Mouse (Mus musculus): ENCODE data around the gene Mllt3. TPM values are rescaled to one million over a fixed set of nuclear protein-coding genes. Genes with fewer than 3 reads are reported as not detected.

Gene Mllt3
- polyA plus RNA-seq, 1 experiment = 11.6 TPM

DNA sequence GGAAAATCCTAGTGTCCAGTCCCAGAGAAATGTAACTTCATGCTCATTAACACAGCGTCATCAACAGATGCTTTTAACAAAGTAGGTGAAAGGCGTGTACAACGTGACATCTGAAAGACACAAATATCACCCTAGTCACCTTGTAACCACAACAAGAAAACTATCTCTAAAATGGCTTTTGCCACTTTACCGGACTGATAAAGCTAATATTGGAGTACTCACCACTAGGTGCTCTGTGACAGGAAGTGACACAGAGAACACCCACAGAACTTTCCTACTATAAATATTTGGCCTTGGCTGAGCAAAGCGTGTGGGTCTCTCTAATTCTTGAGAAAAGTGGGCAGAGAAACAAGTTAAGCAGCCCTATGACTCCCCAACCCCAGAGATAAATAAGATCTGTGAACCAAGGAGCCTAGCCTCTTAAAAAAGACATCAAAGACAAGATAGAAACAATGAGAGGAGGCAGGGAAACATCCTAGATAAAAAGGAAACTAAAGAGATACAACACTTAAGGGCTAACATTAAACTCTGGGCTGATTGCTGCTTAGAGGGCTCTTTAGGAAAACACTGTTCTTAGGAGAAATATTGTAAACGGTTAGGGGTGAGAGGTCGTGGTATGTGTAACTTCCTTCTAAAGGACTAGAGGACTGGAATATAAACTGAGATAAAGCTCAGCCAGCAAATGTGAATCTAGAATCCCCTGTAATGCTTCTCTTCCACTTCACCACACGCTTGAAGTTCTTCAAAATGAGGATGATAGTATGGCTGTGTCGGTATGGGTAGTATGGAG, 29.8 kb downstream of the Mllt3 start:
- Histone ChIP-seq H3K27me3 (ENCODE audit: control insufficient read depth, insufficient read depth, low read length) (no peaks in the 10 kb centered on the region), H3K4me3 (ENCODE audit: control insufficient read depth, insufficient read depth, low read length) (no peak overlapping the region), H3K36me3 (ENCODE audit: control insufficient read depth, insufficient read depth, low read length) (no peaks in the 10 kb centered on the region), H3K27ac (ENCODE audit: control insufficient read depth, insufficient read depth, low read length) (no peak overlapping the region), H3K4me1 (replicated peaks; ENCODE audit: control insufficient read depth, insufficient read depth, low read length) (no peaks in the 10 kb centered on the region)
- WGBS = 80% methylated on average over 9 of the region's 9 CpGs
- no peak for DNase-seq
- TF ChIP-seq POLR2A (IDR thresholded peaks at IDR 0.05; ENCODE audit: control insufficient read depth, extremely low read depth, insufficient read depth, low read length, poor library complexity) (no peak), CTCF (IDR thresholded peaks at IDR 0.05; ENCODE audit: borderline replicate concordance, control insufficient read depth, extremely low read depth, insufficient read depth, low read length, poor library complexity) (no peak)

DNA sequence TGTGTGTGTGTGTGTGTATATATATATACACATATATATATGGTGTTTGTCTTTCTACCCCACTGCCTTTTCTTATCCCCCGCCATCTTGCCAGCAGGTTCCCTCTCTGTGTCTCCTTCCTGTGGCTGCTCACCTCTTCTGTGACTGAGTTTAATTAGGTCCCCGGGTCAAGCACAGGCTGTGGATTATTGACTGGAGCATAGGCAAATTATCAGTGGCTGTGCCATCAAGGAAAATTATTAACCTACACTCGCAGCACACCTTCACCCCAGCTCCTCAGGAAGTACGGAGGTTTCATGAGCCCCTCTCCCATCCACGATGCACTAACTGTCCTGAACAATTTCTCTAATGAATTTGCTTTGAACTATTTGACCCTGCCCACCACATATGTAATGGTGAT, 41.5 kb downstream of the Mllt3 start:
- 98% methylated on average over 5 of the region's 5 CpGs for WGBS
- no peaks in the 10 kb centered on the region for H3K36me3 ChIP-seq (ENCODE audit: control insufficient read depth, insufficient read depth, low read length)
- H3K4me1 ChIP-seq (replicated peaks; ENCODE audit: control insufficient read depth, insufficient read depth, low read length) = no peaks in the 10 kb centered on the region
- H3K4me3 ChIP-seq (ENCODE audit: control insufficient read depth, insufficient read depth, low read length) = no peak overlapping the region
- no peak for DNase-seq
- no peak overlapping the region for H3K27ac ChIP-seq (ENCODE audit: control insufficient read depth, insufficient read depth, low read length)
- no peaks in the 10 kb centered on the region for H3K27me3 ChIP-seq (ENCODE audit: control insufficient read depth, insufficient read depth, low read length)
- TF ChIP-seq POLR2A (IDR thresholded peaks at IDR 0.05; ENCODE audit: control insufficient read depth, extremely low read depth, insufficient read depth, low read length, poor library complexity) (no peak), CTCF (IDR thresholded peaks at IDR 0.05; ENCODE audit: borderline replicate concordance, control insufficient read depth, extremely low read depth, insufficient read depth, low read length, poor library complexity) (no peak)

- no peak overlapping the region for H3K27ac ChIP-seq (ENCODE audit: control insufficient read depth, insufficient read depth, low read length)
- no peak for DNase-seq
- no peaks in the 10 kb centered on the region for H3K4me1 ChIP-seq (replicated peaks; ENCODE audit: control insufficient read depth, insufficient read depth, low read length)
- H3K27me3 ChIP-seq (ENCODE audit: control insufficient read depth, insufficient read depth, low read length) = no peaks in the 10 kb centered on the region
- 97% methylated on average over 5 of the region's 5 CpGs for WGBS
- no peak for TF ChIP-seq POLR2A (IDR thresholded peaks at IDR 0.05; ENCODE audit: control insufficient read depth, extremely low read depth, insufficient read depth, low read length, poor library complexity)
- no peak for TF ChIP-seq CTCF (IDR thresholded peaks at IDR 0.05; ENCODE audit: borderline replicate concordance, control insufficient read depth, extremely low read depth, insufficient read depth, low read length, poor library complexity)
- no peak overlapping the region for H3K4me3 ChIP-seq (ENCODE audit: control insufficient read depth, insufficient read depth, low read length)
- H3K36me3 ChIP-seq (ENCODE audit: control insufficient read depth, insufficient read depth, low read length) = no peaks in the 10 kb centered on the region
Observed at GRCm38 (mm10) chr4:87990940-87991339, 42.2 kb downstream of the Mllt3 start.

- Histone ChIP-seq H3K4me1 (replicated peaks; ENCODE audit: control insufficient read depth, insufficient read depth, low read length) (peaks cover 6% of the 10 kb centered on the region; the same call in 1 of the 2 replicates), H3K4me3 (ENCODE audit: control insufficient read depth, insufficient read depth, low read length) (no peak overlapping the region), H3K27ac (ENCODE audit: control insufficient read depth, insufficient read depth, low read length) (no peak overlapping the region), H3K36me3 (ENCODE audit: control insufficient read depth, insufficient read depth, low read length) (no peaks in the 10 kb centered on the region), H3K27me3 (ENCODE audit: control insufficient read depth, insufficient read depth, low read length) (no peaks in the 10 kb centered on the region)
- TF ChIP-seq CTCF (IDR thresholded peaks at IDR 0.05; ENCODE audit: borderline replicate concordance, control insufficient read depth, extremely low read depth, insufficient read depth, low read length, poor library complexity) (no peak), POLR2A (IDR thresholded peaks at IDR 0.05; ENCODE audit: control insufficient read depth, extremely low read depth, insufficient read depth, low read length, poor library complexity) (no peak)
- no peak for DNase-seq
- 87% methylated on average over 4 of the region's 4 CpGs for WGBS
Observed at GRCm38 (mm10) chr4:87985281-87985680, 47.9 kb downstream of the Mllt3 start.

DNA sequence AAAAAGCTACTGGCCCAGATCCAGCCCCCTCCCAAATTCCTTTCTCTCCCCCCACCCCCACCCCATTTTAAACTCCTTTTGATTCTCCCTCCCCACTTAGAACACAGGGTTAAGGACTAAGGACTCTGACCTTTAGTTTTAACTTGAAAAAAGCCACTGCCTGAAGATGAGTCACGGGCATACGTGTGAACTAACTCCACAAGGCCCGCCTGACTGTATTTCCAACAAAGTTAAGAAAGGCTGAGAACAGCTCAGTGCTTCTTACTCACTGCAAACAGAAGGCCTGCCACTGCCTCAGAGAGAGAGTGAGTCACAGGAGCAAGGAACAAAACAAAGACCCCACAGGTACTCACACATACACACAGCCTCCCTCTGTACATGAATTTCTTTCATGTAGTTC, 48.6 kb downstream of the Mllt3 start:
- 56% methylated on average over 3 of the region's 3 CpGs for WGBS
- no peak overlapping the region for H3K27ac ChIP-seq (ENCODE audit: control insufficient read depth, insufficient read depth, low read length)
- no peak for DNase-seq

GRCm38 (mm10) chr4:87984091-87984490, 49.1 kb downstream of the Mllt3 start:
- H3K27me3 ChIP-seq (ENCODE audit: control insufficient read depth, insufficient read depth, low read length) = no peaks in the 10 kb centered on the region
- H3K4me3 ChIP-seq (ENCODE audit: control insufficient read depth, insufficient read depth, low read length) = no peak overlapping the region
- H3K27ac ChIP-seq (ENCODE audit: control insufficient read depth, insufficient read depth, low read length) = no peak overlapping the region
- WGBS = 82% methylated on average over 5 of the region's 5 CpGs
- no peaks in the 10 kb centered on the region for H3K36me3 ChIP-seq (ENCODE audit: control insufficient read depth, insufficient read depth, low read length)
- peaks cover 6% of the 10 kb centered on the region; the same call in 1 of the 2 replicates for H3K4me1 ChIP-seq (replicated peaks; ENCODE audit: control insufficient read depth, insufficient read depth, low read length)
- DNase-seq = no peak
- TF ChIP-seq POLR2A (IDR thresholded peaks at IDR 0.05; ENCODE audit: control insufficient read depth, extremely low read depth, insufficient read depth, low read length, poor library complexity) (no peak), CTCF (IDR thresholded peaks at IDR 0.05; ENCODE audit: borderline replicate concordance, control insufficient read depth, extremely low read depth, insufficient read depth, low read length, poor library complexity) (no peak)

More for the DNA sequence above, 48.6 kb downstream of the Mllt3 start:
- Histone ChIP-seq H3K27me3 (ENCODE audit: control insufficient read depth, insufficient read depth, low read length) (no peaks in the 10 kb centered on the region), H3K4me1 (replicated peaks; ENCODE audit: control insufficient read depth, insufficient read depth, low read length) (peaks cover 6% of the 10 kb centered on the region; the same call in 1 of the 2 replicates), H3K4me3 (ENCODE audit: control insufficient read depth, insufficient read depth, low read length) (no peak overlapping the region), H3K36me3 (ENCODE audit: control insufficient read depth, insufficient read depth, low read length) (no peaks in the 10 kb centered on the region)
- TF ChIP-seq CTCF (IDR thresholded peaks at IDR 0.05; ENCODE audit: borderline replicate concordance, control insufficient read depth, extremely low read depth, insufficient read depth, low read length, poor library complexity) (no peak), POLR2A (IDR thresholded peaks at IDR 0.05; ENCODE audit: control insufficient read depth, extremely low read depth, insufficient read depth, low read length, poor library complexity) (no peak)
